Mouse (Mus musculus) frontal cortex, postnatal 25 days (tissue): ENCODE data around the gene Il15ra.

Experiments used
- DNase-seq, 2 experiments: peaks; one replicate each; pipeline ENCODE4 v3.0.0; 2022; ENCODE audit warnings: low spot score in 2 of 2

Il15ra gene

GRCm38 (mm10) chr2:11777091-11778068 is 72.3 kb downstream of the Il15ra start, which contains the start of the genes Fbh1 and Ankrd16:
Gene Fbh1, minus strand, starts transcription at chr2:11777582.
Gene Ankrd16, plus strand, starts transcription at chr2:11777876.
- peak; percentile 100 for DNase-seq

GRCm38 (mm10) chr2:11778087-11778823 is 73.2 kb downstream of the Il15ra start:
- DNase-seq = peak; percentile 68 to 75
